Mouse (Mus musculus) right cerebral cortex, postnatal 14 days (tissue): ENCODE results near the gene Gstt4.
"Not testable (repeated sequence)": the region's sequence is repeated elsewhere in the genome, so short reads cannot be mapped to it uniquely, and the experiment has no call there.

ENCODE experiments used
- DNase-seq: peaks from one replicate; pipeline ENCODE4 v3.0.0; 2022

Gstt4 gene

GRCm38 (mm10) chr10:75822443-75822842, at the start of gene Gstt4:
Gene Gstt4 (minus strand): TSS chr10:75822543.
- no peak for DNase-seq

DNA sequence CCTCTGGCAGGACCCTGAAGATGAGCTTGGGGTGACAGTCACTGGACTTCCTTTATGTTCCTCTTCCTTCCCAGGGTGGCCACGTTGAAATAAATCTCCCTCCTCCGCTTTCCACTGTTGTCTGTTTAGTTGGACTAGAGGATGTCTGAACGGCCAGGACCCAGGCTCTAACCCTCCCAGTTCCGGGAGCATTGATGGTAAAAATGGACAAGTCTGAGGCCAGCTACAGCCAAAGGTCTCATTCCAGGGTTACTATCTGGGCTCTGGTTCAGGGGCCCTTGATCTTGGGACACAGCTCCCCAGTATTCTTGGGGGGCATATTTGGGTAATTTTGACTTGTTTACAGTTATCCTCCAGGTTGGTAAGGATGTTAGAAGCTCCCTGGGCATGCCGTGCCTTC, 39.2 kb upstream of the Gstt4 start:
- DNase-seq = no peak

DNA sequence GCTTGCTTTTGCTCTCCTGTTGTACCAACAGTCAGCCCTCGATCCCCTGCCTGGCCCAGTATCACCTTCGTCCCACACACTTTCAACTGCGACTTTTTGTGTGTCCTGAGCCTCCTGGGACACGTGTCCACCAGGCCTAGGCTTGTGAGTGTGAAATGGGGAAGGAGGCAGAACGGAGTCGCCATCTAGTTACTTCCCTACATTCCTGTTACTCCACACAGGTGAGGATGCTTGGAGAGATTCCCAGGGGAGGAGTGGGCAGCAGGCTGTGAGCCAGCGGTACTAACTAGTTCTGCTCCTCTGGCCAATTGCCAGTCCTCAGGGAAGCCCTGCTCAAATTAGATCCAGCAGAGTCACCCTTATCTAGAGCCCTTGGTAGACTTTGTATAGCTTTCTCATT, 38.4 kb upstream of the Gstt4 start:
- DNase-seq = no peak

- DNase-seq = peak; percentile 84
Observed at GRCm38 (mm10) chr10:75859786-75860470, 37.6 kb upstream of the Gstt4 start, which contains the start of gene Mif. Gene Mif (minus strand): TSS chr10:75860240.

DNA sequence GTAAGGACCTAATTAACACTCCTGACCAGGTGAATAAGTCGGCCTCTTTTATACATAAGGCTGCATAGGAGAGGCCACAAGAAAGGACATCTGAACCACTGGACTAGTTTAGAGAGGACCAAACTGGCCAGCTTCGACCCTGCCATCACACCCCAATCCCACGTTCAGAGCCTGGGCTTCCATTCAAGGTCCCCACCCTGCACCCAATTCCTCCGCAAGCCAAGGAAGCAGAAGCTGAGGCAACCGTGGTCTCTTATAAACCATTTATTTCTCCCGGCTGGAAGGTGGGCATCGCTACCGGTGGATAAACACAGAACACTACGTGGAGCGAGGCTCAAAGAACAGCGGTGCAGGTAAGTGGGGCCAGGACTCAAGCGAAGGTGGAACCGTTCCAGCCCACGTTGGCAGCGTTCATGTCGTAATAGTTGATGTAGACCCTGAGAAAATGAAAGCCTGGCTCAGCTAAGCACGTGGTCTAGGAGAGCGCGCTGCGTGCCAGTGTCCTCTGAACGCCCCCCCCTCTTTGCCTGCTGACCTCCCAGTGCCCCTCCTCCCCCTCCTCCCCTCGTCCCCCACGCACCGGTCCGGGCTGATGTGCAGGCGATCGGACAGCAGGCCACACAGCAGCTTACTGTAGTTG, 36.9 kb upstream of the Gstt4 start:
- peak; percentile 40 for DNase-seq

- no peak for DNase-seq
Observed at GRCm38 (mm10) chr10:75857598-75857997, 35.3 kb upstream of the Gstt4 start.

GRCm38 (mm10) chr10:75856976-75857375, 34.6 kb upstream of the Gstt4 start:
- no peak for DNase-seq

GRCm38 (mm10) chr10:75856155-75856907, 34.0 kb upstream of the Gstt4 start:
- no peak for DNase-seq

- no peak for DNase-seq
Observed at GRCm38 (mm10) chr10:75855416-75855981, 33.2 kb upstream of the Gstt4 start.

DNA sequence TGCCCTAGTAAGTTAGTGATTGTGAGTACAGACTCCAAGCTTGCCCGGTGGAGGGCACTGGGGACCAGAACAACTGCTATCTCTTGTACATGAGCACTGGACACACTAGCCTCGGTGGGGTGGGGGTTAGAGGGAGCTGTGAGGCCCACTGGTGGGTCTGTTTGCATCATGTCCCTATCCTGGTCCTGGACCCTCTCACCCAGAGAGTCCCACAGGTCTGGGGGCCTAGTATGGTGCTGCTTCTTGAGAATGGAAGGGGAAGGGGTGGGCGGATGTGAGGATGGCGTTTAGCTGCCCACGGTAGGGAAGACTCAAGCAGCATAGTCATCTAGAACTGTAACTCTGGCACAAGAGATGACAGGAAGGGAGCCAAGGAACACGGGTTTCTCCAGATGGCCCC, 32.4 kb upstream of the Gstt4 start:
- no peak for DNase-seq

- no peak for DNase-seq
Observed at GRCm38 (mm10) chr10:75854096-75854495, 31.8 kb upstream of the Gstt4 start.

GRCm38 (mm10) chr10:75853452-75853851, 31.1 kb upstream of the Gstt4 start:
- DNase-seq = peak; percentile 87

- DNase-seq = no peak
Observed at GRCm38 (mm10) chr10:75852539-75853125, 30.3 kb upstream of the Gstt4 start.

DNA sequence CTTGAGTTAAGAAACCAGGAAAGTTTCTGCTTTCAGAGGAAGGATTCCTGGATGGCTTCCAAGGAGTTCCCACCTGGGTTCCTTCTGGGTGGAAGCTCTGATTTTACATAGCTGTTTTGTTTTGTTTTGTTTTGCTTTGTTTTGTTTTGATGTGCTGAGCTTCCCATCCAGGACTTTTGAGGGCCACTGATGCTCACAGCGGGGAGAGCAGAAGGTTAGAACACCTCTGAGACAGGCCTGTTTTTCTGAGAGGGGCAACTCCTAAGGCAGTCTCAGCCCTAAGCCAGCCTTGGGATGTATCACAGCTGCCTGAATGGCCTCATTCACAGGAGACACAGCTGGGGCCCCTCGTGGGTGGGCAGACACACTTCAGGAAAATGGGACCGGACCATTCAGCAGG, 29.3 kb upstream of the Gstt4 start:
- no peak for DNase-seq

DNA sequence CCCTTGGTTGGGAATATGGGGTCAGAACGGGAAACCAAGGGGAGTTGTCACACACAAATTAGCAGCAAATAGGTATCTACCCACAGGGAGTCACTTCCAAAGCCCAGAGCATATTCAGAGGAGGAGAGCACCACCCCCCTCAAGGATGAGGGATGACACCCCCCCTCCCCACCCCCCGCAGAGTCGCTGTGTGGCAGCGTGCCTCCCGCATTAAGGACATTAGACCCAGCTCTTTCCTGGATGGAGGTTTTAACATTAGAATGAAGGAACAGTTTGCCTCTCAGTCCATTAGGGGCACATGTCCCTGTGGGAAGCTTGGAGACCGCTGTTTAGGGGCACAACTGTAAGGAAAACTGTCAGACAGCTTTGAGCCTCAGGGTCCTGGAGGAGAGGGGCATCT, 28.7 kb upstream of the Gstt4 start:
- DNase-seq = no peak

DNA sequence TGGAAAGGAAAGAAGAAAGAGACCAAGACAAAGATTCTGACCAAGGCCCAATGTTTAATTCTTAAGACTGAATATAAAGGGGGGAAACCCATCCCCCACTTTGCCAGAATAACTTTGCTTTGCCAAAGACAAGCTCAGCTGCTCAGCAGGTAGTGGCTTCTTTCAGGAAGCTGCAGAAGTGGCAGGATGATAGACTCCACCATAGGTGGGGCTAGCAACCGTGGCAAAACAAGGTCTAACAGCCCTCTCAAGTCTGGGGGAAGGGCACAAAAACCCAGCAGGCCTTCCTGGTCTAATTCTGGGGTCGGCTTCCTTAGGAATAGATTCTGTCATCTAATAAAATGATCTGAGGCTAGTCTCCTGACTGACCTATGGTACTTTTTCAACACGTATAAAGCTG, 26.0 kb upstream of the Gstt4 start:
- DNase-seq = no peak

DNA sequence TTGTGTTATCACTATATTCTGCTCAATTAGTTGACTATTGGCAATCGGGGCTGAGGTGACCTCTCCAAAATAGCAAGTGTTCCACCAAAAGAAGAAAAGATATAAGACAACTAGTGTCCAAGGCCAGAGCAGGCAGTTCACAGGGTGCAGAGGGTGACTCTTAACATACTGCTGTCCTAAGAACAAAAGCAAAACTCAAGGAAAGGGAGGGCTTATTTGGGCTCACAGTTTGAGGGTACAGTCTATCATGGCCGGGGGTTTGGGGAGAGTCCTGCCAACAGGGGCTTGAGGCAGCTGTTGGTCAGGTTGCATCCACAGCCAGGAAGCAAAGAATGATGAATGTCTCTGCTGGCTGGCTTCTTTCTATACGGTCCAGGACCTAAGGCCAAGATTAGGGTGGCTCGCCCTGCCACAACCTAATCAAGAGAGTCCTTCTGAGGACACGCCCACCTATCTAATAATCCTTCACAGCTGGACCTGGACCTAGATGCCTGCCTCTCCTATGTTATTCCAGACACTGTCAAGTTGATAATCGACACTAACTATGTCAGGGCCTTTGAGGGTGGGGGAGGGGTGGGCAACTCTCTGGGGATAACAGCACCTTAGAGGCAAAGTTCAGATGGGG, 23.1 kb upstream of the Gstt4 start:
- no peak for DNase-seq

DNA sequence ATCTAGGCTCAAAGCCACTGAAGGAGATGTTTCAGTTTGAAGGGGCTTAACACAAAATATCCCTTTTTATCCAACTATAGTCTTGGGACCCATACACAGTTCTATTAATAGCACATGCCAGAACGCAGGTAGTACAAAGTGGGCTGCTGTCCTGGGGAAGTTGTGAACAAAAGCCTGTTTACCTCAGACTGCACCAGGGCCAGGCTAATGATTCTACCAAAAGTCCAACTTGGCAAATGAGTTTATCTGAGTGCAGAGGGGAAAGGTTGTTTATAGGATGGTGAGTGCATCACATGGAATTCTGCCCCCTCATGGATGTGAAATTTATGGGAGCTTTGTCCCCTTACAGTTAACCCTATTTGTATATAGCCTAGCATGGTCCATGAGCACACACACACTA, 22.5 kb upstream of the Gstt4 start:
- no peak for DNase-seq

DNA sequence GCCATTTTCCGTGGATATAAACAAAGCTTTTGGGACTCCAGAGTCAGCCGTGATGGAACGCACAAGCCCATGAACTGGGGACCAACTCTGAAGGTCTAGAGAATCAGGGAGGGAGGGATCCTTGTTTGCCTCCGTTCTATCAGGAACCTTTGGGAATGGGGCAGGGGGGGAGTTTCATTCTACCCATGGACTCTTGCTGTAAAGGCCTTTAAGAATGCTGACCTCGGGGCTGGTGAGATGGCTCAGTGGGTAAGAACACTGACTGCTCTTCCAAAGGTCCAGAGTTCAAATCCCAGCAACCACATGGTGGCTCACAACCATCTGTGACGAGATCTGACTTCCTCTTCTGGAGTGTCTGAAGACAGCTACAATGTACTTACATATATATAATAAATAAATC, 21.6 kb upstream of the Gstt4 start:
- DNase-seq = not testable (repeated sequence)

- DNase-seq = no peak
Observed at GRCm38 (mm10) chr10:75839092-75839491, 16.7 kb upstream of the Gstt4 start.

- peak; percentile 90 for DNase-seq
Observed at GRCm38 (mm10) chr10:75837248-75837759, 15.0 kb upstream of the Gstt4 start, which contains the start of gene Gstt2. Gene Gstt2 (minus strand): TSS chr10:75837424.

- no peak for DNase-seq
Observed at GRCm38 (mm10) chr10:75835761-75836531, 13.6 kb upstream of the Gstt4 start.
